Mouse (Mus musculus) mouse embryonic stem cell (cell line): Measurements from ENCODE around the gene Ttc33.

ENCODE experiments used
- in situ Hi-C, 2 experiments: fragments of 300-500 bp; cut with MboI; formaldehyde crosslinking; loops; 1 replicate in 1 of 2; 3 replicates in 1 of 2; pipeline ENCODE4 v1.14.3; 2019 to 2020; ENCODE audit warnings: low sequenced_read_pairs in 2 of 2, low pct_unique_long_range_greater_than_20kb in 1 of 2, mixed read lengths in 1 of 2; ENCODE audit not compliant: unreplicated experiment in 1 of 2

Gene Ttc33

GRCm38 (mm10) chr15:5237012-5237660 is 51.8 kb downstream of the Ttc33 start:
- in situ Hi-C loops: loop anchor here (25.0 kb wide), 4 partner anchors 675 to 975 kb away; no protein-coding TSS in a partner anchor

- in situ Hi-C loops: loop anchor here (25.0 kb wide), 4 partner anchors 674 to 974 kb away; no protein-coding TSS in a partner anchor
Observed at GRCm38 (mm10) chr15:5238073-5238472, 52.7 kb downstream of the Ttc33 start.

GRCm38 (mm10) chr15:5238553-5238952 is 53.2 kb downstream of the Ttc33 start:
- in situ Hi-C loops: loop anchor here (25.0 kb wide), 4 partner anchors 674 to 974 kb away; no protein-coding TSS in a partner anchor

- in situ Hi-C loops: loop anchor here (25.0 kb wide), 4 partner anchors 673 to 973 kb away; no protein-coding TSS in a partner anchor
Observed at GRCm38 (mm10) chr15:5239361-5239760, 54.0 kb downstream of the Ttc33 start.

GRCm38 (mm10) chr15:5239901-5240300 is 54.6 kb downstream of the Ttc33 start:
- in situ Hi-C loops: loop anchor here (5.0 to 25.0 kb wide), 5 partner anchors 672 to 972 kb away; no protein-coding TSS in a partner anchor

- in situ Hi-C loops: loop anchor here (5.0 to 25.0 kb wide), 5 partner anchors 672 to 972 kb away; no protein-coding TSS in a partner anchor
Observed at GRCm38 (mm10) chr15:5240360-5240759, 55.0 kb downstream of the Ttc33 start.

- in situ Hi-C loops: loop anchor here (5.0 to 25.0 kb wide), 5 partner anchors 671 to 971 kb away; no protein-coding TSS in a partner anchor
Observed at GRCm38 (mm10) chr15:5241304-5242201, 56.2 kb downstream of the Ttc33 start.

GRCm38 (mm10) chr15:5242241-5243035 is 57.1 kb downstream of the Ttc33 start:
- in situ Hi-C loops: loop anchor here (5.0 to 25.0 kb wide), 5 partner anchors 670 to 970 kb away; no protein-coding TSS in a partner anchor

GRCm38 (mm10) chr15:5243036-5243958 is 58.0 kb downstream of the Ttc33 start:
- in situ Hi-C loops: loop anchor here (5.0 to 25.0 kb wide), 5 partner anchors 669 to 969 kb away; no protein-coding TSS in a partner anchor

GRCm38 (mm10) chr15:5243959-5244905 is 58.9 kb downstream of the Ttc33 start, which contains the start of gene Ptger4:
Ptger4 (minus strand) TSS chr15:5244187.
- in situ Hi-C loops: loop anchor here (5.0 to 25.0 kb wide), 5 partner anchors 668 to 968 kb away; no protein-coding TSS in a partner anchor

- in situ Hi-C loops: no loop called here
Observed at GRCm38 (mm10) chr15:5250182-5250581, 64.9 kb downstream of the Ttc33 start.

- in situ Hi-C loops: no loop called here
Observed at GRCm38 (mm10) chr15:5260183-5260582, 74.9 kb downstream of the Ttc33 start.

GRCm38 (mm10) chr15:5261004-5261403 is 75.7 kb downstream of the Ttc33 start:
- in situ Hi-C loops: no loop called here

- in situ Hi-C loops: no loop called here
Observed at GRCm38 (mm10) chr15:5262095-5262667, 76.9 kb downstream of the Ttc33 start.

GRCm38 (mm10) chr15:5262874-5263504 is 77.7 kb downstream of the Ttc33 start:
- in situ Hi-C loops: no loop called here
